ENCODE assay signal across 31 mouse cellular contexts in the genomic region with DNA sequence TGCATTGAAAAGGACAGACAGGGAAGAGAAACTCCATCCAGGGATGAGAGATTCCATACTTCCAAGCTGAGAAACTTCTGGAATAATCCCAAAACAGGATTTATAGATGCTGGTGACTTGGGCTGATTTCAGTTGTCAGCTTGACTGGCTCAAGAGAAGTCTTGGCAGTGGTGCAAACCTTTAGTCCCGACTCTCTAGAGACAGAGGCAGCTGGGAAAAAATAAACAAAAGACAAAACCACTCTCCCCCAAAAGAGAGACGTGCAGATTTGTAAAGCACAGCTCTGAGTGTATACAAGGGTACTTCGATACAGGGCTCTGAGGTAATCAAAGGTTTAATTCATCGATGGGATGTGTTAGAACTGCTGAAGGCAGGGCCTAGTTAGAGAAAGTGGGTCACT. TPM values are rescaled to one million over a fixed set of nuclear protein-coding genes. Genes with fewer than 3 reads are reported as not detected.
DNase-seq lines count a peak whose midpoint lies in the region; ATAC-seq and TF ChIP-seq lines count a peak whose summit lies in the region.
"Had no signal": no experiment of that assay in that cellular context is flagged by ENCODE, and none has a peak within 500 bp of the region (broad histone marks: within the 10 kb centered on the region; RNA-seq: fewer than 3 reads in every experiment).

No protein-coding gene starts in this region.

- H3K4me2 ChIP-seq in intestine, embryonic 14.5 days (ENCODE audit: low read length), result no peak overlapping the region
- H3K4me2 ChIP-seq in intestine, postnatal 0 days (replicated peaks; ENCODE audit: low read depth), result no peak overlapping the region
- no peak overlapping the region for H3K4me2 ChIP-seq in lung, embryonic 15.5 days
- H3K4me2 ChIP-seq in stomach, embryonic 15.5 days, result no peak overlapping the region
- H3K4me2 ChIP-seq in forebrain, embryonic 11.5 days (ENCODE audit: low read depth, low read length, severe bottlenecking), result no peak overlapping the region
- H3K4me2 ChIP-seq: embryonic facial prominence, embryonic 12.5 days; heart, embryonic 12.5 days; hindbrain, embryonic 14.5 days; midbrain, embryonic 11.5 days had no signal

- no peaks in the 10 kb centered on the region for H3K27me3 ChIP-seq in intestine, embryonic 14.5 days (replicated peaks; ENCODE audit: control insufficient read depth, insufficient read depth, low read length)
- no peaks in the 10 kb centered on the region for H3K27me3 ChIP-seq in intestine, postnatal 0 days (replicated peaks; ENCODE audit: control insufficient read depth, insufficient read depth, low read length)
- no peaks in the 10 kb centered on the region for H3K27me3 ChIP-seq in lung, embryonic 15.5 days
- no peaks in the 10 kb centered on the region for H3K27me3 ChIP-seq in stomach, embryonic 15.5 days (replicated peaks)
- H3K27me3 ChIP-seq in forebrain, embryonic 11.5 days (ENCODE audit: control insufficient read depth, insufficient read depth, low read length), result no peaks in the 10 kb centered on the region
- H3K27me3 ChIP-seq: embryonic facial prominence, embryonic 12.5 days; heart, embryonic 12.5 days had no signal

- ATAC-seq in intestine, embryonic 14.5 days (replicated peaks; ENCODE audit: low FRiP score, low TSS enrichment, low read depth), result no peak
- no peak for ATAC-seq in intestine, postnatal 0 days
- ATAC-seq in lung, embryonic 15.5 days (ENCODE audit: borderline replicate concordance, extremely low read depth, low FRiP score, low TSS enrichment), result peak; percentile 48; the same call in 1 of the 2 replicates
- peak; percentile 53; the same call in 1 of the 2 replicates for ATAC-seq in stomach, embryonic 15.5 days (ENCODE audit: insufficient read depth, low FRiP score, low read depth)
- ATAC-seq in forebrain, embryonic 11.5 days (replicated peaks; ENCODE audit: low FRiP score), result no peak
- ATAC-seq: forebrain, embryonic 16.5 days; midbrain, embryonic 16.5 days; Patski had no signal

- 30% methylated on average over 4 of the region's 4 CpGs for WGBS in intestine, embryonic 14.5 days
- WGBS in intestine, postnatal 0 days, result 55% methylated on average over 4 of the region's 4 CpGs
- WGBS in lung, embryonic 15.5 days, result 17% methylated on average over 4 of the region's 4 CpGs
- WGBS in stomach, embryonic 15.5 days, result 26% methylated on average over 4 of the region's 4 CpGs
- 73% methylated on average over 4 of the region's 4 CpGs for WGBS in forebrain, embryonic 11.5 days

- H3K27ac ChIP-seq in intestine, embryonic 14.5 days (ENCODE audit: low read depth), result peak overlapping the region; percentile 29; the same call in 1 of the 2 replicates
- H3K27ac ChIP-seq in intestine, postnatal 0 days (ENCODE audit: low read depth, low read length), result no peak overlapping the region
- peak overlapping the region; percentile 92 for H3K27ac ChIP-seq in lung, embryonic 15.5 days
- peak overlapping the region; percentile 87 for H3K27ac ChIP-seq in stomach, embryonic 15.5 days
- no peak overlapping the region for H3K27ac ChIP-seq in forebrain, embryonic 11.5 days (ENCODE audit: low read depth, low read length)
- H3K27ac ChIP-seq: embryonic facial prominence, embryonic 12.5 days; forebrain, embryonic 10.5 days; gastrocnemius, adult 2 months; heart, adult 2 months; hindbrain, embryonic 14.5 days; liver, embryonic 14.5 days had no signal

- H3K36me3 ChIP-seq in intestine, embryonic 14.5 days (ENCODE audit: control insufficient read depth, insufficient read depth, low read length), result no peaks in the 10 kb centered on the region
- no peaks in the 10 kb centered on the region for H3K36me3 ChIP-seq in intestine, postnatal 0 days (ENCODE audit: control insufficient read depth, insufficient read depth)
- no peaks in the 10 kb centered on the region for H3K36me3 ChIP-seq in lung, embryonic 15.5 days
- H3K36me3 ChIP-seq in stomach, embryonic 15.5 days, result no peaks in the 10 kb centered on the region
- H3K36me3 ChIP-seq in forebrain, embryonic 11.5 days (ENCODE audit: control insufficient read depth, insufficient read depth, low read length), result no peaks in the 10 kb centered on the region
- H3K36me3 ChIP-seq: embryonic facial prominence, embryonic 12.5 days; forebrain, embryonic 10.5 days; heart, embryonic 12.5 days had no signal

- no peak overlapping the region for H3K9ac ChIP-seq in intestine, embryonic 14.5 days (ENCODE audit: low read length)
- H3K9ac ChIP-seq in intestine, postnatal 0 days (ENCODE audit: low read depth, low read length), result no peak overlapping the region
- no peak overlapping the region for H3K9ac ChIP-seq in lung, embryonic 15.5 days
- H3K9ac ChIP-seq in stomach, embryonic 15.5 days, result no peak overlapping the region
- H3K9ac ChIP-seq in forebrain, embryonic 11.5 days (ENCODE audit: low read length), result no peak overlapping the region
- H3K9ac ChIP-seq: embryonic facial prominence, embryonic 12.5 days; heart, embryonic 12.5 days; hindbrain, embryonic 14.5 days; liver, embryonic 14.5 days had no signal

- H3K4me3 ChIP-seq in intestine, embryonic 14.5 days (ENCODE audit: low read depth, low read length), result no peak overlapping the region
- H3K4me3 ChIP-seq in intestine, postnatal 0 days (ENCODE audit: low read depth, low read length), result no peak overlapping the region
- no peak overlapping the region for H3K4me3 ChIP-seq in lung, embryonic 15.5 days
- H3K4me3 ChIP-seq in stomach, embryonic 15.5 days (replicated peaks), result no peak overlapping the region
- no peak overlapping the region for H3K4me3 ChIP-seq in forebrain, embryonic 11.5 days (ENCODE audit: low read depth, low read length)
- H3K4me3 ChIP-seq: embryonic facial prominence, embryonic 12.5 days; forebrain, embryonic 10.5 days; gastrocnemius, adult 2 months; heart, adult 2 months; heart, embryonic 12.5 days had no signal

- no peaks in the 10 kb centered on the region for H3K9me3 ChIP-seq in intestine, embryonic 14.5 days (ENCODE audit: control insufficient read depth, low read length)
- no peaks in the 10 kb centered on the region for H3K9me3 ChIP-seq in intestine, postnatal 0 days (ENCODE audit: control insufficient read depth)
- no peaks in the 10 kb centered on the region for H3K9me3 ChIP-seq in lung, embryonic 15.5 days
- H3K9me3 ChIP-seq in stomach, embryonic 15.5 days, result no peaks in the 10 kb centered on the region
- H3K9me3 ChIP-seq in forebrain, embryonic 11.5 days (ENCODE audit: control insufficient read depth, low read length), result no peaks in the 10 kb centered on the region
- H3K9me3 ChIP-seq: embryonic facial prominence, embryonic 12.5 days; forebrain, embryonic 10.5 days; heart, embryonic 12.5 days had no signal

- TF ChIP-seq CTCF in intestine, postnatal 0 days (IDR thresholded peaks at IDR 0.05; ENCODE audit: low read depth), result no peak

- no peak for DNase-seq in intestine, embryonic 14.5 days (ENCODE audit: low spot score)
- DNase-seq in lung, postnatal 25 days (ENCODE audit: low spot score), result no peak
- peak; percentile 34 for DNase-seq in adipocyte (ENCODE audit: low spot score)
- DNase-seq in forebrain, embryonic 11.5 days (ENCODE audit: low spot score), result no peak
- DNase-seq: adrenal gland, postnatal 14 days; cerebellum, adult 11 months; cerebellum, adult 9-10 months; cerebellum, postnatal 36 days; gastrocnemius, adult 2 months; gastrocnemius, postnatal 36 days; heart, adult 2 months; kidney, adult 11 months; kidney, postnatal 10 days; liver; lung, postnatal 36 days; right cerebral cortex, adult 18-20 months; spleen, adult 18-20 months; thymus, postnatal 14 days had no signal

- H3K4me1 ChIP-seq in intestine, embryonic 14.5 days (replicated peaks; ENCODE audit: control insufficient read depth, insufficient read depth, low read length), result peaks cover 5% of the 10 kb centered on the region; the same call in 1 of the 2 replicates
- no peaks in the 10 kb centered on the region for H3K4me1 ChIP-seq in intestine, postnatal 0 days (replicated peaks; ENCODE audit: control insufficient read depth, insufficient read depth, low read length)
- peaks cover 44% of the 10 kb centered on the region for H3K4me1 ChIP-seq in lung, embryonic 15.5 days
- 0 out of 2 replicates have a peak, but pooled peaks cover 9% of the 10 kb centered on the region for H3K4me1 ChIP-seq in stomach, embryonic 15.5 days
- H3K4me1 ChIP-seq in forebrain, embryonic 11.5 days (replicated peaks; ENCODE audit: control insufficient read depth, insufficient read depth, low read length), result no peaks in the 10 kb centered on the region
- H3K4me1 ChIP-seq: heart, embryonic 12.5 days had no signal

RNA-seq across cellular contexts. Expression of gene Rnf112, which starts 11.5 kb away (rescaled TPM):
- 0.85 and 1.0 TPM in 2 replicates for polyA plus RNA-seq in intestine, embryonic 14.5 days (2014; fragmentation: Nextera tagmentation; extraction: Ambion mirVana)
- 0.56 and 0.69 TPM in 2 replicates for polyA plus RNA-seq in intestine, postnatal 0 days (2015; fragmentation: Nextera tagmentation; extraction: Ambion mirVana)
- polyA plus RNA-seq in lung, embryonic 15.5 days (2015; fragmentation: Nextera tagmentation; extraction: Ambion mirVana), result 0.81 and 0.96 TPM in 2 replicates
- 3.0 and 3.2 TPM in 2 replicates for polyA plus RNA-seq in stomach, embryonic 15.5 days (2015; fragmentation: Nextera tagmentation; extraction: Ambion mirVana)
- polyA plus RNA-seq in forebrain, embryonic 11.5 days (2014; fragmentation: Nextera tagmentation; extraction: Ambion mirVana), result 1.3 TPM in 2 replicates
- polyA plus RNA-seq: heart, postnatal 0 days; Patski had no signal

RNA-seq across cellular contexts. Expression of gene Mfap4, which starts 19.8 kb away (rescaled TPM):
- polyA plus RNA-seq in intestine, embryonic 14.5 days (2014; fragmentation: Nextera tagmentation; extraction: Ambion mirVana), result 239 and 268 TPM in 2 replicates
- 78.2 and 97.0 TPM in 2 replicates for polyA plus RNA-seq in intestine, postnatal 0 days (2015; fragmentation: Nextera tagmentation; extraction: Ambion mirVana)
- polyA plus RNA-seq in lung, embryonic 15.5 days (2015; fragmentation: Nextera tagmentation; extraction: Ambion mirVana), result 1,042 and 1,148 TPM in 2 replicates
- 316 and 323 TPM in 2 replicates for polyA plus RNA-seq in stomach, embryonic 15.5 days (2015; fragmentation: Nextera tagmentation; extraction: Ambion mirVana)
- polyA plus RNA-seq in forebrain, embryonic 11.5 days (2014; fragmentation: Nextera tagmentation; extraction: Ambion mirVana), result 66.1 and 71.9 TPM in 2 replicates
- polyA plus RNA-seq: Patski had no signal

RNA-seq across cellular contexts. Expression of gene Mapk7, which starts 28.8 kb away (rescaled TPM):
- polyA plus RNA-seq in intestine, embryonic 14.5 days (2014; fragmentation: Nextera tagmentation; extraction: Ambion mirVana), result 41.9 and 47.3 TPM in 2 replicates
- 14.5 and 16.2 TPM in 2 replicates for polyA plus RNA-seq in intestine, postnatal 0 days (2015; fragmentation: Nextera tagmentation; extraction: Ambion mirVana)
- 61.7 and 66.0 TPM in 2 replicates for polyA plus RNA-seq in lung, embryonic 15.5 days (2015; fragmentation: Nextera tagmentation; extraction: Ambion mirVana)
- polyA plus RNA-seq in stomach, embryonic 15.5 days (2015; fragmentation: Nextera tagmentation; extraction: Ambion mirVana), result 47.1 and 50.8 TPM in 2 replicates
- polyA plus RNA-seq in forebrain, embryonic 11.5 days (2014; fragmentation: Nextera tagmentation; extraction: Ambion mirVana), result 80.1 and 81.6 TPM in 2 replicates

RNA-seq across cellular contexts. Expression of gene B9d1, which starts 39.5 kb away (rescaled TPM):
- 34.4 and 37.3 TPM in 2 replicates for polyA plus RNA-seq in intestine, embryonic 14.5 days (2014; fragmentation: Nextera tagmentation; extraction: Ambion mirVana)
- polyA plus RNA-seq in intestine, postnatal 0 days (2015; fragmentation: Nextera tagmentation; extraction: Ambion mirVana), result 6.1 TPM in 2 replicates
- 46.5 and 52.5 TPM in 2 replicates for polyA plus RNA-seq in lung, embryonic 15.5 days (2015; fragmentation: Nextera tagmentation; extraction: Ambion mirVana)
- polyA plus RNA-seq in stomach, embryonic 15.5 days (2015; fragmentation: Nextera tagmentation; extraction: Ambion mirVana), result 26.5 and 27.9 TPM in 2 replicates
- polyA plus RNA-seq in forebrain, embryonic 11.5 days (2014; fragmentation: Nextera tagmentation; extraction: Ambion mirVana), result 41.7 and 46.0 TPM in 2 replicates

Comparison
In these comparisons a context has a peak if more than half of its experiments do, and no peak if none do; other contexts are left out.
1. H3K27ac ChIP-seq: peak in intestine, embryonic 14.5 days (single experiment), lung, embryonic 15.5 days (single experiment) and stomach, embryonic 15.5 days (single experiment); none in intestine, postnatal 0 days (single experiment) and forebrain, embryonic 11.5 days (single experiment).
2. ATAC-seq: peak in lung, embryonic 15.5 days (single experiment) and stomach, embryonic 15.5 days (single experiment); none in intestine, embryonic 14.5 days (single experiment), intestine, postnatal 0 days (single experiment) and forebrain, embryonic 11.5 days (single experiment).